Mouse (Mus musculus): Measurements from ENCODE around the gene Fat2. TPM values are rescaled to one million over a fixed set of nuclear protein-coding genes. Genes with fewer than 3 reads are reported as not detected.

Gene Fat2
- not detected for polyA plus RNA-seq (2017; shearing (Covaris generic))

DNA sequence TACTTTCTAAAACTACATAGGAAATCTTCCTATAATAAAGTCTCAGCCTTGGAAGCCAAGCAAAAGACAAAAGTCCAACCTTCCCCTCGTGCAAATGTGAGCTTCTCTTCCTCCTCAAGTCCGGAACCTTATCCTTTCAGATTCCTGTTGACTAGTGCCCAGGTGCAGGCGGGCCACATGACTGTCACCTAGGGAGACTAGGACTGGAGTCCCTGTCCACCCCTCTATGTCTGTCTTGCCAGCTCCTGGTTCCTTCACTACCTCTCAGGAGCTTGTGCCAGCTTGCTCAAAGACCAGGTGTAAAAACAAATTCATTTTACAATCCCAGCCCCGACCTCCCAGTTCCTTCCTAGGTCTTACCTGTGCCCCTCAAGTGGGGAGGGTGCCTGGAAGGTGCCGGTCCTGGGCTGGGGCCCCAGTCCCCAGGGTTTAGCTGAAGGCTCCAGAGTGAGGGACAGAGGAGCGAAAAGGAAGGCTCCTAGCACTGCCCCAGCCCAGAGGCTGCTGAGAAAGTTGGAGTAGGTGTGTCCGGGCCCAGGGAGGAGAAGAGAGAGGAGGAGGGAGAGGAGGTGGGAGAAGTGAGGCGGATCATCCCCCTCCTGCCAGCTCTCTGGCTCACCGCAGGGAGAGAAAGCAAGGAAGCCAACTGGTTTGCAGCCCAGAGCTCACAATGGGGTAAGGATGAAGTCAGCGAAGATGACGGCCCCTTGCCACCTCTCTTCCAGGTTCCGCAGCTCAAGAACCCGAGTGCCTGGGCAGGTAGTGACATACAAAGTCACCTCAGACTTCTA is at the start of gene Fat2:
Gene Fat2 (minus strand): TSS at position 464 of the 791 bp plus-strand sequence.
- no peak for ATAC-seq

DNA sequence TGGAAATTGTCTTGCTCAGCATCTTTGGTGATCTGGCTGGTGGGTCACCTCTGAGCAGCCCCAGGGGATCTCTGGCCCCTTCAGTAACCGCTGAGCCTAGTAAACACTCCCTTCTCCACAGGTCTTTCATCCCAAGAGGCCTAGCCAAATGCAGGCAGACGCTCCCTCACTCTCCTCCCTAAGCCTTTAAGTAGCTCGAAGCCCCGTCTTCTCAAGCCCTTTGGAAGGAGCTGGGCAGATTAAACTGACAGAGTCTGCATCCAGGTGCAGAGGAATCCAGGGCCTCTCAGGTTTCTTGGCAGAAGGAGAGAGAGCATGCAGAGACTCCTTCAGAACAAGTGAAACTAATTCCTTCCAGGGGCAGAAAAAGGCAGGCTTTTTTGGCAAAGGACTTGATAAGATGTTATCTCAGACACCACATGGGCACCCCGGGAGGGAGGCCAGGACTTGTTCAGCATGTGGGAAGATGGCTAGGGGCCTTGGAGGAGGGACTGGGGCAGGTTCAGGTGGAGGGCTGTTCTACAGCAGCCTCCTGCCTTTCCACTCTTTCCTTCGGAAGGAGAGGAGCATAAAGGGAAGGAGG is 47.2 kb upstream of the Fat2 start:
- ATAC-seq = no peak

DNA sequence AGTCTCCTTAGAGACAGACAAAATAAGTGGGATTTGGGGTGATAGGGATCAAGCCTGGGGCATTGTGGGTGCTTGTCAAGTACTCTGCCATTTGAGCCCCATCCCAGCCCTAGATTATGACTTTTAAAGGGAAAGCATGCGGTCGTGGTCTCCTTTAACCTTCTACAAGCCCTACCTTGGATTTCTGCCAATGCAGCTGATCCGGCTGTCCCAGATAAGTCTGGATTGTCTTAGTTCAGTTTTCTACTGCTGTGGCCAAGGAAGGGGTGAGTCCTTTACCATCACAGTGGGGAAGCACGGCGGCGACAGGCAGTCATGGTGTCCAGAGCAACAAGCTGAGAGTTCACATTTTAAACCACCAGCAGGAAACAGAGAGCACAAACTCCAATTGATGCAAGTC is 44.5 kb upstream of the Fat2 start:
- ATAC-seq = no peak

DNA sequence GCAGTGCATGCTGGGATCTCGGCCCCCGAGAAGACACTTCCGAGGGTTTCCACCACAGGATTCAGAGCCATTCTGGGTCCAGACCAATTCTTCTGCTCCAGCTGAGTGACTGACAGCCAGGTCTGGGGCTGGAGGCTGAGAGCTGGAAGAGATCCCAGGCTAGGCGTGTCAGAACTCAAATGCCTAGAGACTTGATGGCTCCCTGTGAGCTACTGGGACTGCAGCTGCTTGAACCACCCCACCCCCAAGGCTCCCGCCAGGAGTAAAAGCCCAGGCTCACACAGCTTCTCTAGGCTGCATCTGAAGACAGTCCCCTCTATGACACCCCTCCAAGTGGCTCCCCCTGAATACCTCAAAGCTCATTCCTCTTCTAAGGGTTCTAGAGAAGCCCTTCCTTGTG is 42.0 kb upstream of the Fat2 start:
- ATAC-seq = no peak

DNA sequence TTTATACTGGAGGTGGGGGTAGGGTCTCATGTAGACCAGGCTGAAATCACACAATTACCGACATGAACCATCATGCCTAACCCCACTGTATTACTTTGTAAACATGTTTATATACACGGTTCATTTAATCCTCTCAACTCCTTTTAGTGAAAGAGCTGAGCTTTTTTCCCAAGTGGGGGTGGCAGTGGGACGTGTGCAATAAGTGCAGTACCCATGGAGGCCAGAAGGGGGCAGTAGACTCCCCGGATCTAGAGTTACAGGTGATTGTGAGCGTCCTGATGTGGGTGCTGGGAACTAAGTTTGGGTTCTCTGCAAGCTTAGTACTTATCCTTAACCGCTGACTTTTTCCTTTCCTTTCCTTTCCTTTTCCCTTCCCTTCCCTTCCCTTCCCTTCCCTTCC is 37.5 kb upstream of the Fat2 start:
- ATAC-seq = no peak

DNA sequence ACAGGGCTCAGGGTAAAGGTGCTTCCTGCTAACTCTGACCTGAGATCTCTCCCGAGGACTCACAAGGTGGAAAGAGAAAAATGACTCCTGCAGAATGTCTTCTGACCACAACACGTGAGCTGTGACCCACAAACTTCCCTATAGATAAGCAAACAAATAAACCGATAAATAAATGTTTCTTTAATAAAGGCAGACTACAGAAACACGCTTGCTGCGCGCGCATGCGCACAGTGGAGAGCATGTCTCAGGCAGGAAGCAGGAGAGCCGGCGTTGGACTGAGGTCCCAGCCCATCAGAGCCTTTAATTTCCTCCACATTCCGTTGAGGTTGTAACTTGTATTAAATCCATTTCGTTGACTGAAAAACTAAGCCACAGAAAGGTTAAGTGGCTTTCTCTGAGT is 37.0 kb upstream of the Fat2 start:
- ATAC-seq = no peak

DNA sequence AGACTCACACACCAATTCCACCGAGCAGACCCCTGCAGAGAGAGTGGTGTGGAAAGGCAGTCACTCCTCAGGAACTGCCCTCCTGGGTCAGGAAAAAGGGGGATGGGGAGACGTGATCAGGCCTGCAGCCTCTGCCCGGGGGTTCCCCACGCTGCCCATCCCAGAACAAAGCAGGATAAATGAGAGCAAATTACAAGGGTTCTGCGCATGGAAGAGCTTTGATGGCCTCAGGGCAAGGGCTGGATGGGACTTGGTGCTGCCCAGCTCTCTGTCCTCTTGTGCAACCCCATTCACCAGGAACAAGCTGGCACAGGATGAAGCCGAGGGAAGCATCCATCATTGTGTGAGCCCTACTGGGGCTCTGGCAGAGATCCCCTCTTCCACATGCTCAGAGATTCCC is 35.6 kb upstream of the Fat2 start:
- ATAC-seq = no peak

DNA sequence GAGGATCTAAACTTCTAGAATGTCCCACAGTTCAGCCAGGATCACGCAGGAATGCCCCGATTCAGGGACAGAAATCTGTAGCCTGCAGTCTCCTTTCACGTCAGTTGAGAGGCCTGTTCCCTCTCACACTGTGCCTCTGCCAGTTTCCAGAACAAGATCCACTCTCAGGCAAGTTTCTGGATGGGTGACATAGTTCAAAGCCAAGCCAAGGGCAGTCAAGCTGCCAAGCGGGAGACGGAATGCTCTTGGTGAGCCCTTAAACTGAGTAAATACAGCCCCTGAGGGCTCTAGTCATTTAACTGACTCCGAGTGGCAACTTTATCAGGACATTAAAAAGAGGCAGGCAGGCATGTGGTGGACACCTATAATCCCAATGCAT is 32.7 kb upstream of the Fat2 start:
- no peak for ATAC-seq

DNA sequence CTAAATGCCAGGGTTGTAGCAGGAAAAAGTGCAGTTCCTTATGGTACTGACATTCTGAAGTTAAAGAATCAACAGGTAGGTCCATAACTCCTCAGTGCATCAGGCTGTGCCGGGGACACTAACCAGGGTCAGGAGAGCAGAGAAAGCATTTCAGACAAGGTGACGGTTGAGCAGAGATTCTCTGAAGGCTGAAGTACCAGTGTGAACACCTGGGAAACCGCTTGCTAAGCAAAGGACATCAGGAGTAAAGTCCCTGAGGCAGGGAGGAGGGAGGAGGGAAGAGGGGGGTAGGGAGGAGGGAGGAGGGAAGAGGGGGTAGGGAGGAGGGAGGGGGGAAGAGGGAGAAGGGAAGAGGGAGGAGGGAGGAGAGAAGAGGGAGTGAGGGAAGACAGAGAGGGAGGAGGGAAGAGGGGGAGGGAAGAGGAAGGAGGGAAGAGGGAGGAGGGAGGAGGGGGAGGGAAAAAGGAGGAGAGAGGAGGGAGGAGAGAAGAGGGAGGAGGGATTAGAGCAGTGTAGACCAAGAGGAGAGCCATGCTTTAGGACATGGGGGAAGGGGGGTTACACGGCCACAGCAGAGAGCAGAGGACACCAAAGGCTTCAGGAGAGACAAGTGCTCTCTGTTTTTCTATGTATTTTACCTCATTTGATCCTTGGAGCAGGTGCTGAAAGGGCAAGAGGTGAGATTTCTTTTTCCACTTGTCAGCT is 32.2 kb upstream of the Fat2 start:
- no peak for ATAC-seq

DNA sequence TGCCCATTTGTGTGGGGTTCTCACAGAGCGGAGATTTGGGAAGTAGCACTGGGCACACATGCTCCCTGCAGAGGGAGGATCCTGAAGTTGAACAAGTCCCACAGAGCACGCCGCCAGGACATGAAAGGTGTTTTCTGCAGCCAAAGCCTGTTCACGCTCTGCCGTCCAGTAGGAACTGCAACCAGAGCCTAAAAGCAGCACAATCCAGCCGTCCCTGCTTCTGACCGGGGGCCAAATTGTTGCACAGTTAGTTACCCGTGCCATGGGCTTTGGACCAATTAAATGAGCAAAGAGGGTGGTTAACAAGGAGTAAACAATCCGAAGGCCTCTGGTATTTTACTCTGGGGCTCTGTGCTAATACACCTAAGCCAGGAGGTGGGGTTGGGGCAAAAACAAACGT is 31.4 kb upstream of the Fat2 start:
- no peak for ATAC-seq

DNA sequence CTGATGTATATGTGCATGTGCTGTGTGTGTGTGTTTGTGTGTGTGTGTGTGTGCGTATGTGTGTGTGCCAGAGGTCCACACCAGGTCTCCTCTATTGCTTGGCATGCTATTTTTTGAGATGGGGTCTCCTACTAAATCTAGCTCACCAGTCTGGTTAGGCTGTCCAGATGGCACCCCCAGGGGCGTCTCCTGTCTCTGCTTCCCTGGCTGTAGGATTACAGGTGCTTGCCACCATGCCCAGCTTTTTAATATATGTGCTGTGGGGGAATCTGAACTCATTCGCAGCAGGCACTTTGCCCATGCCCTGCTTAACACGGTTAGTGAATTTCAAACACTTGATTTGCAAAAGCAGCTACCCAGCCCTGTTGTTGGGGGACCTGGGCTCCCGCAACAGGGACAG is 29.5 kb upstream of the Fat2 start:
- ATAC-seq = no peak

DNA sequence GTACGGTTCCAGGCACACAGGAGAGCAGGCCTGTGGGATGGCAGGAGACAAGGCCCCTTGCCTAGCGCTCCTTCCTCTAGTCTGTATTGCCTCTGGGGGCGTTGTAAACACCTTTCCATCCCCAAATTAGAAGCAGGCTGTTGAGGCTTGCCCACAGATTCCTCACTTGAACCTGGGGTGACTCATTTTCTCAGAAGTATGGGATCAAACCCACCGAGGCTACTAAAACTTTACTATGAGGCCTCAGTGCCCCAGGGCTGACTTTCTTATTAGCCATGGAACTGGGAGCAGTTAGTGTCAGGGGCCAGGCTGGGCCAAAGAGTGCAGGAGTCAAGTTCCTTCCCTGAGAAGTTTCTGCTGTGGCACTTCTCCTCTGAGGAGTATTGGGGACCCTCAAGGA is 28.9 kb upstream of the Fat2 start:
- ATAC-seq = no peak

DNA sequence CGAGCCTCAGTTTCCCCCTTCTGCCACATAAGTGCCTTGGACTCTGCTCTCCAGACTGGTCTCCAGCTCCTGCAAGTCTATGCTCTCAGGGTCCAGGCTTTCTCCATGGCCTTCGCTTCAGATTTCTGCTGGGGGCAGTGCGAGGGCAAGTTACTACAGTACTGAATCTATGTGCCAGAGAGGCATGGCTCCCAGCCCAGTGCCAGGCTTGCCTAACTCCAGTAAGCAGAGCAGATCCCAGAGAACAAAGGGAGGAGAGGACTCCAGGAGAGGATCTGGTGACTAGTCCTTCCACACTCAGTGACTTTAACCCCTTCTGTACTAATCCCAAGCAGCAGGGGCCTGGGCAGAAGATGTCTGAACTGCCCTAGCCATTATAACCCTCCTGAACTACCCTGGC is 28.3 kb upstream of the Fat2 start:
- no peak for ATAC-seq

DNA sequence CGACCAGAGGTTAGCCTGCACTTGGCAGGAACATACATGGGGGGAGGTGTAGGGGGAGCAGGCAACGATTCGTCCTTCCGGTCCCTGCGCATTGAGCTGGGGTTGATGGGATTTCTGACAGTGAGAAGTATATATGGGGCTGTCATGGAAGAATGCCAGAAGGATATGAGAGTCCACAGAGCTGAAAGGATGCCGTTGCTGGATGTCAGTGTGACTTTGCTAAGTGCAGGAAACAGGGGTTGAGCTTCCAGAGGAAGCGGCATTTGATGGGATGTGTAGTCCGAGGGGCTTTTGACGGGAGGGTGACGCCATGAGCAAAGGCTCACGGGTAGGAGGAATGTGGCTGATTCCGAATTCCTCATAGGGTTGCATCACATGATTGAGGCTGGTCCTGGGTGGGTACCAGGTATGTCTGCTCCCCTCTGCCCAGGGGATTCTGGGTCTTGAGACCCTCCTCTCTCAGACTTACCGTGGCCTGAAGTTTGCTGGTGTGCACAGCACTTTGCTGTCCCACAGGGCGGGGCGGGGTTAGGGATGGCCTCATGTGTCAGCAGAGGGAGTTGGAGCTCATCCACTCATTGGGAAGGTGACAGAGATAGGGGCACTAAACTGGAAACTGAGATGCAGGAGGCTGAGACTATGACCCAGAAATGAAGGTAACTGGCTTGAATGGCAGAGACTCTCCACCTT is 21.9 kb upstream of the Fat2 start:
- no peak for ATAC-seq

DNA sequence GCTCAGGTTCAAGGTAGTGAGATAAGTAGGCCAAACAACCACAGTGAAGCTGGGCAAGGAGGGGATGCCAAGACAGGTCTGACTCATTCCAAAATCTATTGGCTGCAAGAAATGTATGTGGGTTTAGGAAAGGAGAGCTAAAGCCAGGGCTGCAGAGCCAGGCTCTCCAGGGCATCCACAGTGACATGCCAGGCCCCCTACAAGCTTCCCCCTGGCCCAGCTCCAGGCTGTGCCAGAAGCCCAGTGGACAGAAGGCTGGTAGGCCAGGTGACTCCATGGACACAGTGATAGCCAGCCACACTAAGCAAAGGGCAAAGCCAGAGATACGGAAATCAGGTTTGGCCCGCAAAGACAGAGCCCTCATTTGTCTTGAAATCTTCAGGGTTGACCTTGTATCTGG is 20.5 kb upstream of the Fat2 start:
- ATAC-seq = no peak

DNA sequence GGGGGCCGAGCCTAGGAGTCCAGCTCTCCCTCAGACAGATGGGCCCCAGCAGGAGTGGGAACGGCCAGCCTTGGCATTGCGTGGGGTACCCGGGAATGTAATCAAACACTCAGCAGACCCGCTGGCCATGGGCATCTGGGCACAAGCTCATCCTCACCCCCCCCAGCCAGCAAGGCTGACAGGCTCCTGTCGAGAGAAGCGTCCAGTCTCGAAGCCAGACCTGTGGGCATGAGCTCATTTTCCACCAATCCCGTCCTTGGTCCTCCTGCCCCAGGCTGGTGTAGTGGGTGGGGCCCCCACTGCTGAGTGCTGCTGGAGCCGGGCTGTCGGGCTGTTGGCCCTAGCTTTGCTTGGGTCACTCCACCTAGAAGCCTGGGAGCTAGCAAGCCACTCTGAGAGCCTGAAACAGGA is 5.6 kb upstream of the Fat2 start:
- ATAC-seq = no peak

DNA sequence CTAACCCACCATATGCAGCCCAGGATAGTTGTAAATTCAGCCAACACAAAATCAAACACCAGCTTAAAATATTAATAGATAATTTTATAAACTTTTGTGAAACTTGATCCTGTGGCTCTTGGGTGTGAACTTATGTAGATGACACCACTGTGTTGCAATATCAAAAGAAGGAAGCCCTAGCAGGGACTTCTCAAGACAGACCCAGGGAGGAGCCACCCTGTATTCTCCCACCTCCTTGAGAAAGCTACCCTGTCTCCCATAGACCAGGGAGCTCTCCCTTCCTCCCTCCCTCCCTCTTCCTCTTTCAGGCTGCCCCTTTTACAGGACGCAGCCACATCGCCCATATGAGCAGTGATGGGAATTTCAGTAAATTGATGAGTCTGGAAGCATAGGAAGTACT is 4.4 kb upstream of the Fat2 start:
- ATAC-seq = no peak

DNA sequence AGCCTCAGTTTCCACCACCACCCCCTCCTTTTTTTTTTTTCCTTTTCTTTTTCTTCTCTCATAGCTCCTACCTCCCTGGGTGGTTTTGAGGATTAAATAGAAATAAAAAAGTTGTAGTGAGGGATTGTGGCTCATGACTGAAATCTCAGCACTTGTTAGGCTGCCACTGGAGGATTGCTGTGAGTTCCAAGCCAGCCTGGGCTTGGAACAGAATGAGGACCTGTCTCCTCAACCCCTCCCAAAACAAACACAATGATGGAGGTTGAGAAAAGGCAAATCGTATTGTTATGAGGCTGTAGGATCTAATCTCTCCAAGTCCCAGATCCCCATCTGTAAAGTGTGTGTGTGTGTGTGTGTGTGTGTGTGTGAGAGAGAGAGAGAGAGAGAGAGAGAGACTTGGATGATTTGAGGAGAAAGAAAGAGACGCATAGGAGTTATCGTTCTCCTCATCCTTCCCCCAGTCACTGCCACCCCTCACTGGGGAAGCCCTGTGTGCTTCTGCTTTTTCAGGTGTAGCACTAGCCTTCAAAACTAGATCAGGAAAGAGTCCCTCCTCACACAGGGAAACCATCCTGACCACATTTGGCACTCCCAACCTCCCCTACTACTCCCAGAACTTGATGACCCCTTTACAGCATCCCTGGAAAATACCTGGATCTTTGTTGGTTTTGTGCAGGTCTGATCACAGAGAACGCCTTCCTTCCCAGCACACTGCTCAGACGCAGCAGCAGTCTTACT is 837 bp upstream of the Fat2 start:
- ATAC-seq = no peak

DNA sequence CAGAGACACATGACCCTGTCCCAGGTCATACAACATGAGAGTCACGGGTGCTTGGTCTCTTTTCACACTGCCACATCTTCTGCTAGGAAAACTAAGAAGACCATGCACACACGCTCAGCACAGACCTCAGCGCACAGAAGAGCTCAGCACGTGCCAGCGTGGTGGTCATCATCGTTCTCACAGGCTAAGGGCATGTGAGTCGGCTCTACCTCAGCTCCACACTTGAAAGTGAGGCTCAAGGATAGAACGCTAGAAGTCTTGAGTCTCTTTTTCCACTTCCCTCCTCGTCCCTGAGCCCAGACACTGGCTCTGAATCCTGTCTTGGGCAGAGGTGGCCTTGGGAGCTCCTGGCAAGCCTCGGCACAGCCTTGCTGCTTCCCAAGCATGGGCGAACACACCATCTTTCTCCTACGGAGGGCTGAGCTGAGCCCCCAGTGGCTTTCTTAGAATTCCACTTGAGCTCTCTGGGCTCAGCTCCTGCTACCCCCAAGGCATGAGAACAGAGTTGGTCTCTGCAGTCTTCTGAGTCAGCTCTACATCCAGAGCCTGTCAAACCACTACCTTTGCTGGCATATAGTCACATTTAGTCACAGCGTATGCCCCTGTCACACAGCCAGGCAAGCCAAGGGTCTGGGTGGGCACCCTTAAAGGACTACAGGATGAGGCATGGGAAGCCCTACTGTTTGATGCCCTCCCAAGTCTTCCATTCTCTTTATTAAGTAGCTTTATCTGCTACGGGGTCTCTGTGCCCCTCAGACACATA is 869 bp downstream of the Fat2 start:
- no peak for ATAC-seq

DNA sequence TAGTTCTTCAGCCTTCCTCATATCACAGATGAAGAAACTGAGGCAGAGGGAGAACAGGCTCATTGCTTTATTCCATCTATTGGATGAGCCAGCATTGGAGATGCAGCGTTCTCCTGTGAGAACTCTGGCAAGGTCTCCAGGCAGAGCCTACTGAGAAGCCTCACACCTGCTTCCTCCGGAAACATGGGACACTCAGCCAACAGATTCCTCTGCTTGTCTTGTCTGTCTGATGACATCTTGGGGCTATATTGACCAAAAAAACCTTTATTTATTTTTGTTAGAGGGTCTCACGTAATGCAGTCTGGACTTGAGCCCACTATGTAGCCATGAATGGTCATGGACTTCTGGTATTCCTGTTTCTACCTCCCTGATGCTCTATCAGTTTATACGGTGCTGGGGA is 1.8 kb downstream of the Fat2 start:
- ATAC-seq = no peak

DNA sequence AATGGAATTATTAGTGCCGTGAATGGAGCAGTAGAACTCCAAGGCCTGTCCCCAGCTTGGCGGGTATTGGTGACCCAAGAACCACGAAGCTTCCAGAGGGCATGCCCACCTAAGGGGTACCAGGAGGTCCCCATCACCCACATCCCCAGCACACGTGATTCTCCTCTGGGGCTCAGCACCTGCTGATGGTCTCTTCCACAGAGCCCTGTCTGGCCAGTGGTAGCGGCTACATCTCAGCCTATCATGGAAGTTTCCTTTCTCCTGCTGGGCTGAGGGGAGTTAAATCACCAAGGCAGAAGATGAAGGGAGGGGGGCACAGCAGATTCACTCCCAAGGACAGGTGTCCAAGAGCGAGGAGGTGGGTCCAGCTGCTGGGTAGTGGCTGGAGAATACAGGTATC is 2.3 kb downstream of the Fat2 start:
- ATAC-seq = no peak
